Mouse (Mus musculus): Measurements from ENCODE around the gene Ndst2. TPM values are rescaled to one million over a fixed set of nuclear protein-coding genes. Genes with fewer than 3 reads are reported as not detected.

The Ndst2 gene
- polyA plus RNA-seq, 1 experiment, result 37.9 TPM

DNA sequence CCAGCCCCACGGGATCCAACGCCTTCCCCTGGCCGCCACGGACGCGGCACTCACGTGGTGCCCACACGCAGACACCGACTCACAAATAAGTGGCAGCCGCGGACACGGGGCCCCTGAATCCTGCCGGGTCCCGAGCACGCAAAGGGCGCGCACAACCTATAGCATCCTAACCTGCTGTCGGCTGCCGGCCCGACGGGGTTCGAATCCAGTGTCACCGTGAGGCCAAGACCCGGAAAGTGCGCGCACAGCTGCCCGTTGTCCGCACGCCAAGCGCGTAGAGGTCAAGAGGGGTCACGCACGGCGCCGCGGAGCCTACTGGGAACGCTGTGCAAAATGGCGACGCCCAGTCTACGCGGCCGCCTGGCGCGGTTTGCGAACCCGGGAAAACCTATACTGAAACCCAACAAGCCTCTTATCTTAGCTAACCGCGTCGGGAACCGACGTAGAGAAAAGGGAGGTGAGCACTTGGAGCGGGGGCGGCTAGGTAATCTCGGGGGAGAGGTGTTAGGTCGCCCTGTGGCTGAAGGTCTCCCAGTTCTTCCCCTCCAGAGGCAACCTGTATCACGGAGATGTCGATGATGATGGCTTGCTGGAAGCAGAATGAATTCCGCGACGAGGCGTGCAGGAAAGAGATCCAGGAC, 31.5 kb downstream of the Ndst2 start, which contains the start of gene Chchd1:
Gene Chchd1, plus strand, starts transcription at position 266 of the 641 bp plus-strand sequence.
- H3K4me3 ChIP-seq (replicated peaks; ENCODE audit: insufficient read depth, low read depth, low read length), result peak within 1 kb of the TSS; percentile 98
- TF ChIP-seq POLR2A (IDR thresholded peaks at IDR 0.05; ENCODE audit: borderline replicate concordance, insufficient read depth, low read length), result peak; percentile 75
- no peak for TF ChIP-seq CTCF (IDR thresholded peaks at IDR 0.05; ENCODE audit: borderline replicate concordance, insufficient read depth, low read depth, low read length)
- peak; percentile 87 to 93 for DNase-seq
- H3K27ac ChIP-seq (ENCODE audit: insufficient read depth, low read length), result peak within 1 kb of the TSS; percentile 94
- no peaks in the 10 kb centered on the region; the same call in 1 of the 2 replicates for H3K4me1 ChIP-seq (ENCODE audit: control insufficient read depth, insufficient read depth, low read length)
- under 1% methylated on average over 61 of the region's 61 CpGs for WGBS
- no peaks in the 10 kb centered on the region for H3K27me3 ChIP-seq (ENCODE audit: control insufficient read depth, insufficient read depth, low read length)

DNA sequence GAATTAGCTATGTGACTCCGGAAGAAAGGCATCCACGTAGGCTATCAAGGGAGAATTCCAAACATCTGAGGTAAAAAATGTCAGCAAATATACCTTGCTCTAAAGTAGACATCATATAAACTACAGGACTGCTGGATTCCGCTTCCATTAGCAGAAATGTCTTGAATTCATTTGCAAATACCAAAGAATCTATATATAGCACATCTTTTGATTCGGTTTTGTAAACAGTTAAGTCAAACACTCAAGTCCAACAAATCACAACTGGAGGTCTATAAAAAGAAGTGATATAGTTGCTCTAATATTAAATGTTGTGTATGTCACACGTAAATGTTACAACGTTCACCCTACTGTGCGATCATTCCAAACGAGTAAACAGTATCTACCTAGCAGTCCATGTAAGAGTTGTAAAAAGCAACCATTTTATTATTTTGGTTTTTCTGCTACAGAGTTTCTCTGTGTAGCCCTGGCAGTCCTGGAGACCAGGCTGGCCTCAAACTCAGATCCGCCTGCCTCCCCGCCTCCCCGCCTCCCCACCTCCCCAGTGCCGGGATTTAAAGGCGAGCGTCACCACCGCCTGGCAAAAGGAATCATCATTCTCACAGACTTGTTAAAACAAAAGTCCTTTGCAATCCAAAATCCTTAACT, 32.1 kb downstream of the Ndst2 start:
- H3K27ac ChIP-seq (ENCODE audit: insufficient read depth, low read length), result peak overlapping the region; percentile 87
- peak overlapping the region; percentile 98 for H3K4me3 ChIP-seq (replicated peaks; ENCODE audit: insufficient read depth, low read depth, low read length)
- DNase-seq, result no peak
- 15% methylated on average over 15 of the region's 15 CpGs for WGBS
- TF ChIP-seq POLR2A (IDR thresholded peaks at IDR 0.05; ENCODE audit: borderline replicate concordance, insufficient read depth, low read length) (no peak), CTCF (IDR thresholded peaks at IDR 0.05; ENCODE audit: borderline replicate concordance, insufficient read depth, low read depth, low read length) (no peak)
- no peaks in the 10 kb centered on the region; the same call in 1 of the 2 replicates for H3K4me1 ChIP-seq (ENCODE audit: control insufficient read depth, insufficient read depth, low read length)
- H3K27me3 ChIP-seq (ENCODE audit: control insufficient read depth, insufficient read depth, low read length), result no peaks in the 10 kb centered on the region

DNA sequence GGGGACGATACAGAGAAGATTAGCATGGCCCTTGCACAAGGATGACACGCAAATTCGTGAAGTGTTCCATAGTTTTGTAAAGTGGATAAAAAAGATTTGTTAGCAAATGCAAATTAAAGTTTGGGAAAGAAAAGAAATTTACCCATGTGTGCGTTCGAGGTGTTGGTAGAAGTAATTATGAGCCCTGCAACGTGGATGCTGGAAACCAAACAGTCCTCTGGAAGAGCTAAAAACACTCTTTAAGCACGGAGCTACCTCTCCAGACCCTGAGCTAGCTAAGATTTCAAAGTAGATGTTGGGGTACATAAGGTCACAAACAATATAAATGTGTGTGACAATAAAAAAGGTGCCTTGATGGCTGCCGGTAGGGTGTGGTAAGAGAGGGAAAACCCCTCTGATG, 32.8 kb downstream of the Ndst2 start:
- no peak for DNase-seq
- no peak overlapping the region for H3K27ac ChIP-seq (ENCODE audit: insufficient read depth, low read length)
- no peaks in the 10 kb centered on the region; the same call in 1 of the 2 replicates for H3K4me1 ChIP-seq (ENCODE audit: control insufficient read depth, insufficient read depth, low read length)
- no peak for TF ChIP-seq POLR2A (IDR thresholded peaks at IDR 0.05; ENCODE audit: borderline replicate concordance, insufficient read depth, low read length)
- TF ChIP-seq CTCF (IDR thresholded peaks at IDR 0.05; ENCODE audit: borderline replicate concordance, insufficient read depth, low read depth, low read length), result no peak
- H3K27me3 ChIP-seq (ENCODE audit: control insufficient read depth, insufficient read depth, low read length), result no peaks in the 10 kb centered on the region
- no peak overlapping the region for H3K4me3 ChIP-seq (replicated peaks; ENCODE audit: insufficient read depth, low read depth, low read length)
- 74% methylated on average over 8 of the region's 8 CpGs for WGBS

DNA sequence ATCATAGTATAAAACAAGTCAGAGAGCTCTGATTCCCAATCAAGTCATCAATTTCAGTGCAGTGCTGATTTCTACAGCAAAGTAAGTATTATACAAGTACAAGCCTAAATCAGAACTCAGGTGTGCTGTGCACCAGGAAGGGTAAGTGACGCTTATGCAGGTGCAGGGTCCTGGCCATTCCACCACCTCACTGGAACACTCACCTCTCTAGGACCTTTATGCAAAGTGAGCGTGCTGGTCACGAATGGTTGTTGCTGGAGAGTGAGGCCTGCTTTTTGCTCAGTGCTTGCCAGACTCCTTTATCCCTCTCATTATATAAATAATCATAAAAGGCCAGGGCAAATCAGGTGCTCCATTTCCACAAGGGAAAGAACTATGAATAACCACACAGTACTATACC, 34.0 kb downstream of the Ndst2 start:
- Histone ChIP-seq H3K4me3 (replicated peaks; ENCODE audit: insufficient read depth, low read depth, low read length) (no peak overlapping the region), H3K27ac (ENCODE audit: insufficient read depth, low read length) (no peak overlapping the region), H3K4me1 (ENCODE audit: control insufficient read depth, insufficient read depth, low read length) (no peaks in the 10 kb centered on the region; the same call in 1 of the 2 replicates), H3K27me3 (ENCODE audit: control insufficient read depth, insufficient read depth, low read length) (no peaks in the 10 kb centered on the region)
- DNase-seq, result no peak
- no peak for TF ChIP-seq CTCF (IDR thresholded peaks at IDR 0.05; ENCODE audit: borderline replicate concordance, insufficient read depth, low read depth, low read length)
- no peak for TF ChIP-seq POLR2A (IDR thresholded peaks at IDR 0.05; ENCODE audit: borderline replicate concordance, insufficient read depth, low read length)
- 72% methylated on average over 3 of the region's 3 CpGs for WGBS

DNA sequence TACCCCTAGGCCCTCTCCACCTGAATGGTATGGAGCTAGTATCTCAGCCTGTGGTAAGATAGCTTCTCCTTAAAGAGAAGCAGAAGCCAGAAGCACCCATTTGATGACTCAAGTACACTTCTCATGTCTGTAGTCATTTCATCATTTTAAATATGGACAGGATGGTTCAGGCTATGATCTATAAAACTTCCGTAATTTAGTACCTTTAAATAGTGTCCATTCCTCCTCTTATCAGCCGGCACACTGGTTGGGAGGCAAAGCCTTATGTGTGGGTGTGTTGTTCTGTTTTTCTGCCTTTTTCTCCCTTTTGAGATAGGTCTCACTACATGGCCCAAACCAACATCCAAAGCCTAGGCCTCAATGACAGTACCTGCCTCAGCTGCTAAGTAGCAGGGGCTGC, 35.8 kb downstream of the Ndst2 start:
- DNase-seq, result no peak
- Histone ChIP-seq H3K27me3 (ENCODE audit: control insufficient read depth, insufficient read depth, low read length) (no peaks in the 10 kb centered on the region), H3K4me3 (replicated peaks; ENCODE audit: insufficient read depth, low read depth, low read length) (no peak overlapping the region), H3K4me1 (ENCODE audit: control insufficient read depth, insufficient read depth, low read length) (peaks cover 9% of the 10 kb centered on the region; the same call in 1 of the 2 replicates), H3K27ac (ENCODE audit: insufficient read depth, low read length) (no peak overlapping the region)
- 73% methylated on average over 2 of the region's 2 CpGs for WGBS
- TF ChIP-seq POLR2A (IDR thresholded peaks at IDR 0.05; ENCODE audit: borderline replicate concordance, insufficient read depth, low read length) (no peak), CTCF (IDR thresholded peaks at IDR 0.05; ENCODE audit: borderline replicate concordance, insufficient read depth, low read depth, low read length) (no peak)

DNA sequence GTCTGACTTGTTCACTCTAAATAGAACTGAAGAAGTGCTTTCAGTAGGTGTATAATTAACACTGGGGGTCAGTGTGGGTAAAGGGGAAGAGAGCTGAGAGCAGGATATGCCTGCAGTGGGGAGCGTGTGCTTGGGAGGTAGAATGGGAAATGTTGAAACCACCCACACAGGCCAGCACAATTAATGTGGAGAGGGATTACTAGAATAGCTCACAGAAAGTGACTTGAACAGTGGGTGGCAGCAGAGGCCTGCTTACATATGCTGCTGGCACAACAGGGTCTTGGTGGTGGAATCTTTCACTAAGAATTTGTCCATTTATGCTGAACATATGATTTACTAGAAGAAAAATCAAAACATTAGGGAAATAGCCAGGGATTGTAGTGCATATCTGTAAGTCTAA, 37.4 kb downstream of the Ndst2 start:
- WGBS, result 0% methylated on average over 1 of the region's 1 CpGs
- H3K4me3 ChIP-seq (replicated peaks; ENCODE audit: insufficient read depth, low read depth, low read length), result peak overlapping the region; percentile 39
- H3K27ac ChIP-seq (ENCODE audit: insufficient read depth, low read length), result no peak overlapping the region
- peak; percentile 49 to 62 for DNase-seq
- no peaks in the 10 kb centered on the region for H3K27me3 ChIP-seq (ENCODE audit: control insufficient read depth, insufficient read depth, low read length)
- TF ChIP-seq POLR2A (IDR thresholded peaks at IDR 0.05; ENCODE audit: borderline replicate concordance, insufficient read depth, low read length) (no peak), CTCF (IDR thresholded peaks at IDR 0.05; ENCODE audit: borderline replicate concordance, insufficient read depth, low read depth, low read length) (peak; percentile 60; the same call in 1 of the 2 replicates)
- H3K4me1 ChIP-seq (ENCODE audit: control insufficient read depth, insufficient read depth, low read length), result peaks cover 9% of the 10 kb centered on the region; the same call in 1 of the 2 replicates

DNA sequence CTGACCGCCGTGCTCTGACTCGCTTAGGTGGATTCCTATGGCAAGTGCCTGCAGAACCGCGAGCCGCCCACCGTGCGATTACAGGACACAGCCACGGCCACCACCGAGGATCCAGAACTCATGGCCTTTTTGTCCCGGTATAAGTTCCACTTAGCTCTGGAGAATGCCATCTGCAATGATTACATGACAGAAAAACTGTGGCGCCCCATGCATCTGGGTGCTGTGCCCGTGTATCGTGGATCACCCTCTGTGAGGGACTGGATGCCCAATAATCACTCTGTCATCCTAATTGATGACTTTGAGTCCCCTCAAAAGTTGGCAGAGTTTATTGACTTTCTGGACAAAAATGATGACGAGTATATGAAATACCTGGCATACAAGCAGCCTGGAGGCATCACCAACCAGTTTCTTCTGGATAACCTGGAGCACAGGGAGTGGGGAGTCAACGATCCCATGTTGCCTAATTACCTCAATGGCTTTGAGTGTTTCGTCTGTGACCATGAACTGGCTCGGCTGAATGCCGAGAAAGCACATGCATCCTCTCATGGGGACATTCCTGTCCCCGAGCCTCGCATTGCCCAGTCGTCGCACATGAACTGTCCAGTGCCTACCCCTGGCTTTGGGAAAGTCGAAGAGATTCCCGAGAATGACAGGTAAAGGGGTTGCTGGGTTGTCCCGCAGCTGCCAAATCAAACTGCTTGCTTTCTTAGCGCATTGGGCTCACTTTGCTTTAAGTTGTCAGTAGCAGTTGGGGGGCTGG, 38.4 kb downstream of the Ndst2 start:
- peak overlapping the region; percentile 90 for H3K4me3 ChIP-seq (replicated peaks; ENCODE audit: insufficient read depth, low read depth, low read length)
- H3K27me3 ChIP-seq (ENCODE audit: control insufficient read depth, insufficient read depth, low read length), result no peaks in the 10 kb centered on the region
- H3K4me1 ChIP-seq (ENCODE audit: control insufficient read depth, insufficient read depth, low read length), result peaks cover 9% of the 10 kb centered on the region; the same call in 1 of the 2 replicates
- WGBS, result 3% methylated on average over 27 of the region's 27 CpGs
- no peak for TF ChIP-seq CTCF (IDR thresholded peaks at IDR 0.05; ENCODE audit: borderline replicate concordance, insufficient read depth, low read depth, low read length)
- no peak for TF ChIP-seq POLR2A (IDR thresholded peaks at IDR 0.05; ENCODE audit: borderline replicate concordance, insufficient read depth, low read length)
- H3K27ac ChIP-seq (ENCODE audit: insufficient read depth, low read length), result peak overlapping the region; percentile 25; the same call in 1 of the 2 replicates
- DNase-seq, result peak in 1 of 2 experiments; percentile 35

Data from cerebellum, adult 2 months (tissue).